Mouse (Mus musculus): ENCODE measurements around the gene Immp1l.

- TF ChIP-seq TAL1 (conservative IDR thresholded peaks at IDR 0.05; ENCODE audit: low read depth, low read length) (no peak), CTCF (IDR thresholded peaks at IDR 0.05; ENCODE audit: low read depth, low read length) (no peak)
Measured at GRCm38 (mm10) chr2:106002835-106003739, 98.6 kb downstream of the Immp1l start, which contains the start of gene Dnajc24.
